Mouse (Mus musculus) lung, embryonic 14.5 days (tissue): ENCODE measurements at regions not wholly inside any gene's neighbourhood (a gene's known extent, or its start where the extent isn't known, plus 50 kb on each side); places are given as distances from the start of the nearest gene placed in this dataset.

Source experiments
- ATAC-seq: fragments of 200-750 bp; cut with Nextera tagmentation; 2 replicates; pipeline ENCODE4 v1.8.0; 2017; ENCODE audit warnings: mild to moderate bottlenecking, moderate TSS enrichment, moderate library complexity; ENCODE audit not compliant: insufficient read depth
- DNase-seq: peaks from one replicate; pipeline ENCODE4 v3.0.0-alpha.2; 2015
- H3K27ac ChIP-seq: fragments of 300-500 bp; sonication (generic); 2 replicates; pipeline ENCODE4 v1.5.1; 2014; ENCODE audit warnings: low read depth, mild to moderate bottlenecking, moderate library complexity
- H3K27me3 ChIP-seq: fragments of 300-500 bp; sonication (generic); 2 replicates; pipeline ENCODE4 v1.6.1; 2014; ENCODE audit warnings: low read length, control low read depth; ENCODE audit not compliant: insufficient read depth
- H3K36me3 ChIP-seq: fragments of 300-500 bp; sonication (generic); 2 replicates; pipeline ENCODE4 v1.6.1; 2014; ENCODE audit warnings: control low read depth; ENCODE audit not compliant: insufficient read depth
- H3K4me1 ChIP-seq: fragments of 300-500 bp; sonication (generic); 2 replicates; pipeline ENCODE4 v1.6.1; 2014; ENCODE audit warnings: antibody characterized with exemption, control low read depth; ENCODE audit not compliant: insufficient read depth
- H3K4me2 ChIP-seq: fragments of 300-500 bp; sonication (generic); 2 replicates; pipeline ENCODE4 v1.6.1; 2014; ENCODE audit warnings: mild to moderate bottlenecking
- H3K4me3 ChIP-seq: fragments of 300-500 bp; sonication (generic); 2 replicates; pipeline ENCODE4 v1.5.1; 2014; ENCODE audit warnings: low read depth, low read length
- H3K9ac ChIP-seq: fragments of 300-500 bp; sonication (generic); 2 replicates; pipeline ENCODE4 v1.6.1; 2014
- H3K9me3 ChIP-seq: fragments of 300-500 bp; sonication (generic); 2 replicates; pipeline ENCODE4 v1.6.1; 2016; ENCODE audit warnings: low read depth, low read length, control low read depth
- CTCF ChIP-seq: IDR thresholded peaks from 2 replicates; pipeline ENCODE4 v1.5.1; 2016; ENCODE audit warnings: antibody characterized with exemption, low read depth
- WGBS: fragments of 180-500 bp; shearing (Covaris S2); extraction: QIAGEN DNeasy Blood & Tissue Kit; methylation state at CpG from one replicate; pipeline ENCODE4 v1.1.7; 2014; 5-methylcytosine and 5-hydroxymethylcytosine counted together

DNA sequence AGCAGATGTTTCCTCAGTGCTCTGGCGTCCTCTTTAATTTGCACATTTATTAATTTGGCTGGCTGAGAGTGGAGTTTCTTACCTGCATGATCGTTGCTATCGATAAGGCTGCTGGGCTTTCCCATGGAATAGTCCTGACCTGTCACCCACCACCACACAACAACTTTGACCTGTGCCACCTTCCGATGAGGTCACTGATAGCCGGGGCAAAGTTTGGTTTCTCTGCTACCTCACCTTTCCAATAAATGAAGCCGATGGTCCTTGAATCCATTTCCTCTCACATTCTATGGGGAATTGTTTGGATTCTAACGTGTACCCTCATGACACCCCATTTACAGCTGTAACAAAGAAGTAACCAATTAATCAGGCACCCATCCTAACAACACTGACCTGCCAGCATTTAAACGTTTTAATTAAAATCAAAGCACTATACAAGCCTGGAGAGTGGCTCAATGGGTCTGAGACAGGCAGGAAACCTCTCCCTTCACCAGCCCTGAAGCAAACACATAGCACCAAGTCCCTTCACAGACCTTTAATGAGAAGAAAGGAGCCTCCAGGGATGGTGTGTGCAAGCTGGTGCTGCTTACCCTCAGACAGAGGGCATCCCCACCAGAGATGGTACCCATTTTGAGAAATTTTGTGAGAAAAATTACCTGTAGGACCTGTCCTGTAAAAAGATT, 278.9 kb upstream of the Pou3f3 start:
- no peak overlapping the region for H3K4me2 ChIP-seq
- H3K9me3 ChIP-seq = no peaks in the 10 kb centered on the region
- H3K4me1 ChIP-seq = no peaks in the 10 kb centered on the region
- ATAC-seq (no peak), DNase-seq (no peak)
- no peak overlapping the region for H3K9ac ChIP-seq
- H3K27me3 ChIP-seq = no peaks in the 10 kb centered on the region
- H3K4me3 ChIP-seq = no peak overlapping the region
- WGBS = 57% methylated on average over 8 of the region's 8 CpGs
- H3K36me3 ChIP-seq = no peaks in the 10 kb centered on the region
- no peak for TF ChIP-seq CTCF
- no peak overlapping the region for H3K27ac ChIP-seq

DNA sequence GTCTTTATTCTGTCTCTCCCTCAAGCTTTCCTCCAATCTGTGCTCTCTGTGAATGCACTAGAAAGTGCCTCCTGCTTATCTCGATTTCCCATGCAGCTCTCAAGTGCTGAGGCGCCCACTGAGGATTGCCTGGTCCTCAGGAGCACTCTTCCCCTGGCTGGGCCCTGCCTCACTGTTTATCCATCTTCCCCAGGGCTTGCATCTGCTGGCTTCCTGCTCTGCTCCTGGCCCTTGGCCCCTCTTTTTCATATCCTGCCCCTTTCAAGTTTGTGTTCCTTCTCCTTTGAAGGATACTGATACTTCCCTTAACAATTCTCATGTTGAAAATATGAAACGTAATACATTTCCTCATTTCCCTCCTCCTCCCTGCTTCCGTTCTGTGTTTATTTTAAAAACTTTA, 277.8 kb upstream of the Pou3f3 start:
- peak; percentile 67 for DNase-seq
- no peak overlapping the region for H3K9ac ChIP-seq
- no peaks in the 10 kb centered on the region for H3K27me3 ChIP-seq
- no peaks in the 10 kb centered on the region for H3K4me1 ChIP-seq
- no peak overlapping the region for H3K4me3 ChIP-seq
- TF ChIP-seq CTCF = no peak
- ATAC-seq = peak; percentile 89; the same call in 1 of the 2 replicates
- no peaks in the 10 kb centered on the region for H3K9me3 ChIP-seq
- no peak overlapping the region for H3K4me2 ChIP-seq
- WGBS = 12% methylated on average over 4 of the region's 4 CpGs
- H3K36me3 ChIP-seq = no peaks in the 10 kb centered on the region
- H3K27ac ChIP-seq = peak overlapping the region; percentile 60; the same call in 1 of the 2 replicates

DNA sequence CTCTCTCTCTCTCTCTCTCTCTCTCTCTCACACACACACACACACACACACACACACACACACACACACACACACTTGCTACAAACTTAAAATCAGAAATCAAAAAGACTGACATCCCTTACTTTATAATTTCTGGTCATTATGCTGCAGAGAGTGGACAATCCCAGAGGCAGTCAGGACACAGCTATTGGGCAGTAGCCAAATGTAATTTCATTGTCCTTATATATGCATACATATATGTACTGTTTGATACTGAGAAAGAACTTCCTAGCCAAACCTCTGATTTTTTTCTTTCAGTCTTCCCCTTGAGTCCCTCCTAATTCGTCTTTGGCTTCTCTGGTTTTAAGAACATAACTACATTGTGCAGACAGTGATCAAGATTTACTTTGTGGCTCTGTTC, 277.3 kb upstream of the Pou3f3 start:
- H3K4me2 ChIP-seq = no peak overlapping the region
- DNase-seq (peak; percentile 65), ATAC-seq (peak; percentile 74; the same call in 1 of the 2 replicates)
- TF ChIP-seq CTCF = no peak
- 20% methylated on average over 1 of the region's 1 CpGs for WGBS
- H3K9me3 ChIP-seq = no peaks in the 10 kb centered on the region
- no peak overlapping the region for H3K4me3 ChIP-seq
- H3K9ac ChIP-seq = no peak overlapping the region
- H3K4me1 ChIP-seq = no peaks in the 10 kb centered on the region
- H3K27me3 ChIP-seq = no peaks in the 10 kb centered on the region
- H3K36me3 ChIP-seq = no peaks in the 10 kb centered on the region
- H3K27ac ChIP-seq = peak overlapping the region; percentile 70; the same call in 1 of the 2 replicates

GRCm38 (mm10) chr1:42436366-42436998, 259.1 kb upstream of the Pou3f3 start:
- 64% methylated on average over 8 of the region's 8 CpGs for WGBS

GRCm38 (mm10) chr1:42468365-42468764, 227.2 kb upstream of the Pou3f3 start:
- DNase-seq = no peak
- no peaks in the 10 kb centered on the region for H3K9me3 ChIP-seq
- H3K4me3 ChIP-seq = no peak overlapping the region
- 89% methylated on average over 3 of the region's 3 CpGs for WGBS
- no peaks in the 10 kb centered on the region for H3K27me3 ChIP-seq
- TF ChIP-seq CTCF = no peak
- no peaks in the 10 kb centered on the region for H3K4me1 ChIP-seq
- no peak for ATAC-seq
- H3K36me3 ChIP-seq = no peaks in the 10 kb centered on the region
- H3K4me2 ChIP-seq = no peak overlapping the region
- H3K9ac ChIP-seq = no peak overlapping the region
- no peak overlapping the region for H3K27ac ChIP-seq

More at GRCm38 (mm10) chr1:42436366-42436998, 259.1 kb upstream of the Pou3f3 start:
- H3K36me3 ChIP-seq = no peaks in the 10 kb centered on the region
- no peaks in the 10 kb centered on the region for H3K4me1 ChIP-seq
- no peak overlapping the region for H3K4me2 ChIP-seq
- H3K4me3 ChIP-seq = no peak overlapping the region
- H3K27ac ChIP-seq = no peak overlapping the region
- no peak for ATAC-seq
- DNase-seq = no peak
- H3K9me3 ChIP-seq = no peaks in the 10 kb centered on the region
- no peak overlapping the region for H3K9ac ChIP-seq
- H3K27me3 ChIP-seq = no peaks in the 10 kb centered on the region
- no peak for TF ChIP-seq CTCF

GRCm38 (mm10) chr1:42471846-42472494, 223.6 kb upstream of the Pou3f3 start:
- ATAC-seq (no peak), DNase-seq (no peak)
- H3K27ac ChIP-seq = no peak overlapping the region
- WGBS = 76% methylated on average over 10 of the region's 10 CpGs
- no peak overlapping the region for H3K9ac ChIP-seq
- no peak for TF ChIP-seq CTCF
- no peaks in the 10 kb centered on the region for H3K4me1 ChIP-seq
- no peak overlapping the region for H3K4me2 ChIP-seq
- H3K9me3 ChIP-seq = no peaks in the 10 kb centered on the region
- no peaks in the 10 kb centered on the region for H3K27me3 ChIP-seq
- H3K36me3 ChIP-seq = no peaks in the 10 kb centered on the region
- no peak overlapping the region for H3K4me3 ChIP-seq
